Mouse (Mus musculus) layer of hippocampus, adult 2 months (tissue): ENCODE measurements at regions not wholly inside any gene's neighbourhood (a gene's known extent, or its start where the extent isn't known, plus 50 kb on each side); places are given as distances from the start of the nearest gene placed in this dataset.

Experiments used
- DNase-seq, 2 experiments: peaks; one replicate each; pipeline ENCODE4 v3.0.0; 2022; ENCODE audit warnings: low spot score in 2 of 2
- H3K27ac ChIP-seq: fragments of 200-600 bp; 2 replicates; pipeline ENCODE4 v1.8.1; 2022
- H3K4me3 ChIP-seq: fragments of 200-600 bp; 2 replicates; pipeline ENCODE4 v1.8.1; 2022; ENCODE audit warnings: mild to moderate bottlenecking
- CTCF ChIP-seq: fragments of 200-600 bp; conservative IDR thresholded peaks from 2 replicates; pipeline ENCODE4 v1.8.1; 2022; ENCODE audit warnings: antibody characterized with exemption, mild to moderate bottlenecking, moderate library complexity

DNA sequence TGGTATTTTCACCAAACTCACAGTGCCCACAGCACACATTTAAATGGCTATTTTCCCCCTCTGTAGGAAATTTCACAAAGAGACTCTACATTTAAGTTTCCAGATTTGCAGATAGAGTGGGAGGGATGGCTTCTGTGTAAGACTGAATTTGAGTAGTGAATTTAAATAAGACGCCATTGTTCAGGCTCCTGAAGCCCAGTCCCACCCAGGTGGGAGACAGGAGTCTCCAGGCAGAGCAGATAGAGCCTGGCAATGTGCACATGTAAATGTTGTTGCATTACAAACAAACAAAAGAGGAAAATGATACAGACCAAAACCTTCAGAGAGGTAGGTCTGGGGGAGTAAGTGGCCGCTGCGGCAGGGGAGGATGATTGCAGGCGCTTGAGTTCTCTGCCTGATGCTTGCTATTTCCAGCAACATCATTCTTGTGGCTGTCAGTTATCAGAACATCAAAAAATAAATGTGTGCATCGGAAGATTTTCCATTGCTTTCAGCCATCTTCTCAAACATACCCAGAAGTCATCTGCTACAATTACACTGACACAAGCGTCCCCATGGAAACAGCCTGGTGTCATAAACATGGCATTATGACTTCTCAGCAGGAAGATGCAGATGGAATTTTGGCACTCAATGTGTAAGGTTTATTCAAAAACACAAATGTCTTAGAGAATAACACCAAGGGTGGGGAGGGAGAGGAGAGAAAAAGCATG, 318.5 kb downstream of the Phkb start:
- peak overlapping the region; percentile 80 for H3K27ac ChIP-seq
- DNase-seq, result peak; percentile 42 to 73
- no peak overlapping the region for H3K4me3 ChIP-seq
- TF ChIP-seq CTCF, result no peak

DNA sequence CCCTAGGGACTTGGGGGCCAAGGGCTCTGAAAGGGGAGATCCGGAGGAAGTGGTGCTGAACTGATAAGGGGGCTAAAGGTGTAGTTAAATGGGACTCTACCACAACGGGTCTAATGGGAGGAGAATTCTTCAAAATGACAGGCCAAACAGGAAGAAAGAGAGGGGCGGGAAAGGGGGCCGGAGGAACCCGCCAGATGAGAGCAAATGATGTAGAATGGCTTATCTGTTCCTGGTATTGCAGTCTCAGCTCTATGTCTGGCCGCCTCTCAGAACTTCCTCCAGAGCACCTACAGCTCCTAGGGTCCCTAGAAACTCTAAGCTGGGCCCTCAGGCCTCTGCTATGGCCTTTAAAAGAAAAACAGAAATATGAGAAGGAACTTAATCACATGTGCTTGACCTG, 306.8 kb downstream of the Phkb start:
- no peak overlapping the region for H3K27ac ChIP-seq
- no peak for TF ChIP-seq CTCF
- DNase-seq, result no peak
- H3K4me3 ChIP-seq, result no peak overlapping the region

GRCm38 (mm10) chr8:86125244-86125643, 284.5 kb downstream of the Phkb start:
- no peak for DNase-seq
- H3K4me3 ChIP-seq, result no peak overlapping the region
- no peak overlapping the region for H3K27ac ChIP-seq
- no peak for TF ChIP-seq CTCF

DNA sequence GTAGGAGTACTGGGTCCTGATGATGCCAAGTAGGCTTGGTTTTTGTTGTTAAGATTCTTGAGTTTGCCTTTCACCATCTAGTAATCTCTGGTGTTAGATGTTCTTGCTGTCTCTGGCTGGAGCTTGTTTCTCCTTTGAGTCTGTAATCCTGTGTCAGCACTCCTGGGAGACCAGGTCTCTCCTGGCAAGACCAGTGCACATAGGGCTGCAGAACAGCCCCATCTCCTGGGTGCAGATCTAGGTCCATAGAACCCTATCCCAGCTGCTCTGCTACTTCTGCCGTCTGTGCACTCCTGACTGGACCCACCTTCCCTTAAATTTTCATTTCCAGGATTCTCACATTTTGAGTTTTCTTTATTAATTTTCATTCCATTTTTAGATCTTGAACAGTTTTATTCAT, 283.9 kb downstream of the Phkb start:
- DNase-seq, result no peak
- Histone ChIP-seq H3K4me3 (no peak overlapping the region), H3K27ac (no peak overlapping the region)
- no peak for TF ChIP-seq CTCF
